Mouse (Mus musculus) erythroblast, embryonic 14.5 days (primary cell): ENCODE data around the gene Sulf2.

Experiments
- GATA1 ChIP-seq: IDR thresholded peaks from 2 replicates; pipeline ENCODE4 v1.6.1; 2012; ENCODE audit warnings: low read length, inconsistent platforms, mixed read lengths
- TAL1 ChIP-seq: IDR thresholded peaks from 3 replicates; pipeline ENCODE4 v1.6.1; 2012; ENCODE audit warnings: low read length, inconsistent platforms, mixed read lengths

- no peak for TF ChIP-seq GATA1
- TF ChIP-seq TAL1 = no peak
Observed at GRCm38 (mm10) chr2:166175145-166175544, 19.7 kb upstream of the Sulf2 start.
